Mouse (Mus musculus) liver, embryonic 13.5 days (tissue): ENCODE measurements around the gene Spryd3. TPM values are rescaled to one million over a fixed set of nuclear protein-coding genes. Genes with fewer than 3 reads are reported as not detected.

Experiments
- ATAC-seq: fragments of 200-750 bp; cut with Nextera tagmentation; 2 replicates; pipeline ENCODE4 v1.8.0; 2017; ENCODE audit warnings: low read depth, mild to moderate bottlenecking, moderate number of reproducible peaks, moderate library complexity
- DNase-seq: peaks from one replicate; pipeline ENCODE4 v3.0.0; 2022
- H3K27ac ChIP-seq: fragments of 300-500 bp; sonication (generic); 2 replicates; pipeline ENCODE4 v1.5.1; 2015; ENCODE audit warnings: moderate library complexity, mild to moderate bottlenecking, inconsistent platforms
- H3K27me3 ChIP-seq: fragments of 300-500 bp; sonication (generic); 2 replicates; pipeline ENCODE4 v1.6.1; 2015; ENCODE audit warnings: mild to moderate bottlenecking, inconsistent platforms
- H3K36me3 ChIP-seq: fragments of 300-500 bp; sonication (generic); 2 replicates; pipeline ENCODE4 v1.6.1; 2015; ENCODE audit warnings: mild to moderate bottlenecking, inconsistent platforms
- H3K4me1 ChIP-seq: fragments of 300-500 bp; sonication (generic); replicated peaks from 2 replicates; pipeline ENCODE4 v1.6.1; 2015; ENCODE audit warnings: inconsistent platforms
- H3K4me2 ChIP-seq: fragments of 300-500 bp; sonication (generic); 2 replicates; pipeline ENCODE4 v1.6.1; 2015; ENCODE audit warnings: inconsistent platforms, mild to moderate bottlenecking, moderate library complexity
- H3K4me3 ChIP-seq: fragments of 300-500 bp; sonication (generic); replicated peaks from 2 replicates; pipeline ENCODE4 v1.5.1; 2015; ENCODE audit warnings: mild to moderate bottlenecking, inconsistent platforms
- H3K9ac ChIP-seq: fragments of 300-500 bp; sonication (generic); 2 replicates; pipeline ENCODE4 v1.6.1; 2015; ENCODE audit warnings: mild to moderate bottlenecking, inconsistent platforms
- H3K9me3 ChIP-seq: fragments of 300-500 bp; sonication (generic); replicated peaks from 2 replicates; pipeline ENCODE4 v1.6.1; 2016; ENCODE audit warnings: inconsistent platforms
- WGBS: fragments of 180-500 bp; shearing (Covaris S2); methylation state at CpG from one replicate; pipeline ENCODE4 v1.1.7; 2015; ENCODE audit not compliant: insufficient replicate concordance; 5-methylcytosine and 5-hydroxymethylcytosine counted together
- polyA plus RNA-seq: library from polyadenylated mRNA; unstranded; fragments of >200 nt; fragmentation: Nextera tagmentation; extraction: Ambion mirVana; gene quantifications from 2 replicates; pipeline ENCODE4 v1.2.1, GENCODE M21; 2015

The Spryd3 gene
- polyA plus RNA-seq, 1 experiment from 2014 or later: 13.1 TPM

GRCm38 (mm10) chr15:102146089-102146488, 10.1 kb upstream of the Spryd3 start:
- Histone ChIP-seq H3K4me3 (no peak overlapping the region), H3K4me2 (no peak overlapping the region), H3K9me3 (no peaks in the 10 kb centered on the region), H3K9ac (no peak overlapping the region), H3K36me3 (no peaks in the 10 kb centered on the region), H3K27me3 (peaks cover 49% of the 10 kb centered on the region), H3K4me1 (peaks cover 59% of the 10 kb centered on the region), H3K27ac (no peak overlapping the region)
- WGBS: 50% methylated on average over 5 of the region's 5 CpGs
- no peak for ATAC-seq
- no peak for DNase-seq

DNA sequence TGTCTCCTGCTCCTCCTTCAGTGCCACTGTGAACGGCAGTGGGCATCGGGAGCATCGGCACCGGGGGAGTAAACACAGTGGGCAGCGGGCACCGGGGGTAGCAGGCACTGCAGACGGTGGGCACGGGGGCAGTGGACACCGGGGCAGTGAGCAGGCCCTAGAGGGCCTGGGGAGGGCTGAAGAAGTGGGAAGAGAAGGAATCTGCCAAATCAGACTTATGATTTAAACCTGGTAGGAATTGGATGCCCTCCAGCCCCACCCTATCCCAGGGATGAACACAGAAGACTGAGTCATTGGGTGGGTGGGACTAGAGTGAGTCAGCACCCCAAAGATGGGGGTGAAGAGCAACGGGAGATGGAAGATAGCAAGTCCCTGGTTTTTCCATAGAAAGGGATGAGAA, 9.3 kb upstream of the Spryd3 start:
- Histone ChIP-seq H3K36me3 (no peaks in the 10 kb centered on the region), H3K4me3 (no peak overlapping the region), H3K27ac (no peak overlapping the region), H3K9ac (no peak overlapping the region), H3K4me2 (no peak overlapping the region), H3K9me3 (no peaks in the 10 kb centered on the region), H3K4me1 (peaks cover 52% of the 10 kb centered on the region), H3K27me3 (peaks cover 51% of the 10 kb centered on the region)
- WGBS: 73% methylated on average over 10 of the region's 10 CpGs
- ATAC-seq (no peak), DNase-seq (no peak)

- 16% methylated on average over 19 of the region's 19 CpGs for WGBS
These were observed 8.7 kb upstream of the Spryd3 start for GRCm38 (mm10) chr15:102144726-102145125.

DNA sequence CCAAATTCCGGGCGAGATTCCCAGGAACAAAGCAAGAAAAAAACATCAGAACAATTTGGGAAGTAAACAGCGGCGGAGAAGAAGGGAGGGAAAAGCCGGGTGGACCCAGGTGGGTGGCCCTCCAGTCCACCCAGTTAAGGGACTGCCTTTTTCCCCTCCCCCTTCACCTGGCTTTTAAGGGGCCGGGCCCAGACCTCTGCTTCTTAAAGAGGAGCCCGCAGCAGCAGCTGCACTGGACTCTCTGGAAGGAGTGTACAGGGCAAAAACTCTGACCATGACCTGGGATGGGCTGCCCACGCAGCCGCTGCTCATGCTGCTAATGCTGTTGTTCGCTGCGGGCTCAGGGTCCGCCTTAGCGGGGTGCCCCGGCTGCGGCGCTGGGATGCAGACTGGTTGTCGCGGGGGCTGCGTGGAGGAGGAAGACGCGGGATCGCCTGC, 8.3 kb upstream of the Spryd3 start, which contains the start of gene Igfbp6:
Gene Igfbp6, plus strand, starts transcription at position 89 of the 438 bp plus-strand sequence.
- H3K27ac ChIP-seq: no peak within 1 kb of the TSS
- 17% methylated on average over 22 of the region's 22 CpGs for WGBS
- H3K4me1 ChIP-seq: peaks cover 41% of the 10 kb centered on the region
- peaks cover 55% of the 10 kb centered on the region for H3K27me3 ChIP-seq
- H3K4me3 ChIP-seq: peak within 1 kb of the TSS; percentile 29
- H3K9me3 ChIP-seq: no peaks in the 10 kb centered on the region
- peak within 1 kb of the TSS; percentile 47 for H3K4me2 ChIP-seq
- 0 out of 2 replicates have a peak, but pooled peaks have one; percentile 18 for ATAC-seq
- H3K9ac ChIP-seq: 0 out of 2 replicates have a peak within 1 kb of the TSS, but pooled peaks have one; percentile 15
- no peaks in the 10 kb centered on the region for H3K36me3 ChIP-seq
- no peak for DNase-seq

More at GRCm38 (mm10) chr15:102144726-102145125, 8.7 kb upstream of the Spryd3 start:
- no peak for DNase-seq
- H3K4me1 ChIP-seq: peaks cover 46% of the 10 kb centered on the region
- H3K9ac ChIP-seq: 0 out of 2 replicates have a peak overlapping the region, but pooled peaks have one; percentile 15
- peak overlapping the region; percentile 29 for H3K4me3 ChIP-seq
- H3K36me3 ChIP-seq: no peaks in the 10 kb centered on the region
- peak overlapping the region; percentile 47 for H3K4me2 ChIP-seq
- ATAC-seq: no peak
- peaks cover 51% of the 10 kb centered on the region for H3K27me3 ChIP-seq
- no peak overlapping the region for H3K27ac ChIP-seq
- no peaks in the 10 kb centered on the region for H3K9me3 ChIP-seq

DNA sequence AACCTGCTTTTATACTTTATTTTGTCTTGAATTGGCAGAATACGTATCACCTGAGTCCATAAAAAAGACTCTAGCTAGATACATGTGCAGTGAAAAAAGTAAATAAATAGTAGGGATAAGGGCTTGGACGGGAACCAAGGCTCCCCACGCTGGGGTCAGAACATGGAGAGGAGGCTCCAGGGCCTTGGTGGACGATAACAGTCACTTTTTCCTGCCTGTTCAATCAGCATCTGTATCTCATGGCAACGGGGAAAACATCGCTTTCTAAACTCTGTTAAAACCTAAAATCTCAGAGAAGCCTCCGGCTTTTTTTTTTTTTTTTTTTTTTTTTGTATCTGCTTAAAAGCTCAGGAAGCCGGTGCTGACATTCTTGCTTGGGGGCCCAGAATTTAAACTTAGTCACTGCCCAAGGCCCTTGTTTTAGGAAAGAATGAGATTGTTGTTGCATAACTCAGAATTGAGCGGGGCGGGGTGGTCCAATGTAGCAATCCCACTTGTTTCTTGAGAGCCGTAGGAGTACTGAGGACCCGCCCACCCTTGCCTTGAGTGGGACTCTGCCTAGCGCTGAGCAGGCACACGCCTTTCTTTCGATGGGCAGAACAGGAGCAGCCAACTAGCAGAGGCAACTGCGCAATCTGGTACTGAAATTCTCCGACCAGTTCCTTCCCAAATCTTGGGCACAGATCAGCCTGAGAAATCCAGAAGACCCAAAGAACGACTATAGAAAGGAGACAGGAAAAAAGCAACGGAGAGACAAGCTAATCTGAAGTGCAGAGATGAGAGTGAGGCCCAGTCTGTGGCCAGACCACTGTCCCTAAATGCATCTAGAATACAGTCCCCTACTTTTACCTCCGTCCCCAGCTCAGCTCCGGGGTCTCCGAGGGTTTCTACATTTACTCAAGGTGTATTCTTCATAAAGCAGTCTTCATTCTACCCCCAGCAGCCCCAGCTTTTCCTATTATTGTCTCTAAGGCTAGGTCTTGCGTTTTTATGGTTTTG, 7.2 kb upstream of the Spryd3 start:
- Histone ChIP-seq H3K27me3 (peaks cover 60% of the 10 kb centered on the region), H3K9me3 (no peaks in the 10 kb centered on the region), H3K4me3 (no peak overlapping the region), H3K27ac (no peak overlapping the region), H3K36me3 (no peaks in the 10 kb centered on the region), H3K9ac (no peak overlapping the region), H3K4me2 (no peak overlapping the region), H3K4me1 (peaks cover 34% of the 10 kb centered on the region)
- DNase-seq (no peak), ATAC-seq (no peak)
- 56% methylated on average over 23 of the region's 23 CpGs for WGBS

DNA sequence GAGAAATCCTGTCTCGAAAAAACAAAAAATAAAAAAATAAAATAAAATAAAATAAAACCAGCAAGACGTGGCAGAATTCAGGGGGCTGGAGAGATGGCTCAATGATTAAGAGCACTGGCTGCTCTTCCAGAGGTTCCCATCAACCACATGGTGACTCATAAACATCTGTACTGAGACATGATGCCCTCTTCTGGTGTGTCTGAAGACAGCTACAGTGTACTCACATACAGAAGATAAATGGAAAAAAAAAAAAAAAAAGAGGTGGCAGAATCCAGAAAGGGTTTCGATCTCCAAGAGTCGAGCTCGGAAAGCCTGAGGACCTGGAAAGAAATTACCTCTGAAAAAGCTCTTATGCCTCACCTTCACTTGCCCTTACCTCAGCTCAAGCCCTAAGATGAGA, 5.1 kb upstream of the Spryd3 start:
- no peaks in the 10 kb centered on the region for H3K36me3 ChIP-seq
- H3K9ac ChIP-seq: no peak overlapping the region
- ATAC-seq: no peak

DNA sequence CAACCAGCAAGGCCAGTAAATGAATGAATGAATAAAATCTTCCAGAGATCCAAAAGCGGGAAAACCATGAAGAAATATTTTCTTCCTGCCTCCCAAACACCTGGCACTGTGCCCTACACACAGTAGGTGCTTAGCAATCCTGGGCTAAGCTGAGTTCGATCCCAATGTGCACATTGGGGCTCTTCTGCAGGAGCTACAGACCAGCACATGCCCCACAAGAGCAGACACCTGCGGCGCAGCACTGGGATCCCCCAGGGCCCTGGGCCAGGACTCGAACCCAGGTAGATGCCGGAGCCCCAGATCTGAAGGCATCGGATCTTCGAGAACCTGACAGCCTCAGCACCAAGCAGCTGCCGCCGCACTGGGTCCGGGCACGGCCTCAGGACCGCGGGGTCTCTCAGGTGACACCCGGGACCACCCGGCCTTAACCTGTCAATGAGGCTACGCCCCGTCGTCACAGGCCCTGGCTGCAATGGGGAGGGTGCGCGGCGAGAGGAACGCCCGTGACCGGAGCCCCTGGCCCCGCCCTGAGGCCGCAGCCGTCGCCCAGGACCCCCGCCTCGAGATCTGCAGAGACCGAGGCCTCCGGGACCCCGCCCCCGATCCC, 409 bp downstream of the Spryd3 start:
- Histone ChIP-seq H3K9me3 (no peaks in the 10 kb centered on the region), H3K4me2 (peak overlapping the region; percentile 91), H3K4me1 (peaks cover 31% of the 10 kb centered on the region), H3K27me3 (peaks cover 9% of the 10 kb centered on the region; the same call in 1 of the 2 replicates), H3K36me3 (peaks cover 25% of the 10 kb centered on the region), H3K9ac (peak overlapping the region; percentile 87), H3K4me3 (peak overlapping the region; percentile 87), H3K27ac (peak overlapping the region; percentile 85)
- no peak for DNase-seq
- WGBS: 3% methylated on average over 35 of the region's 35 CpGs
- no peak for ATAC-seq

More for the DNA sequence above, 5.1 kb upstream of the Spryd3 start:
- WGBS: 74% methylated on average over 5 of the region's 5 CpGs
- Histone ChIP-seq H3K4me2 (no peak overlapping the region), H3K27ac (no peak overlapping the region), H3K27me3 (peaks cover 58% of the 10 kb centered on the region), H3K4me1 (peaks cover 30% of the 10 kb centered on the region), H3K4me3 (no peak overlapping the region), H3K9me3 (no peaks in the 10 kb centered on the region)
- DNase-seq: no peak

DNA sequence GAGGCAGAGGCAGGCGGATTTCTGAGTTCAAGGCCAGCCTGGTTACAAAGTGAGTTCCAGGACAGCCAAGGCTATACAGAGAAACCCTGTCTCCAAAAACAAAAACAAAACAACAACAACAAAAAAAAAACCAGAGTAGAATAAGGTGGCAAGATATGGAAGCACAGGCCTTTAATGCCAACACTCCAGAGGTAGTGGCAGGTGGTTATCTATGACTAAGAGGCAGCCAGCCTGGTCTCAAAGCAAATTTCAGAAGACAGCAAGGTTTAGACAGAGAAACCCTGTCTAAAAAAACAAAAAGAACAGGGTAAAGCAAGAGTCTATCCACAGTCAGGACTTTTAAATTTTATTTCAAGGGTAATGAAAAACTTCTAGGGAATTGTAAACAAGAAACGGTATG, 1.3 kb downstream of the Spryd3 start:
- Histone ChIP-seq H3K27ac (peak overlapping the region; percentile 85), H3K9me3 (no peaks in the 10 kb centered on the region), H3K4me1 (peaks cover 31% of the 10 kb centered on the region), H3K9ac (peak overlapping the region; percentile 87), H3K36me3 (peaks cover 34% of the 10 kb centered on the region), H3K4me3 (peak overlapping the region; percentile 87; the same call in 1 of the 2 replicates), H3K27me3 (peaks cover 9% of the 10 kb centered on the region; the same call in 1 of the 2 replicates), H3K4me2 (peak overlapping the region; percentile 91)
- DNase-seq (no peak), ATAC-seq (no peak)
- WGBS: 86% methylated on average over 2 of the region's 2 CpGs

GRCm38 (mm10) chr15:102133314-102133713, 2.7 kb downstream of the Spryd3 start:
- WGBS: 89% methylated on average over 9 of the region's 9 CpGs
- DNase-seq (no peak), ATAC-seq (no peak)
- Histone ChIP-seq H3K27ac (no peak overlapping the region), H3K4me1 (peaks cover 31% of the 10 kb centered on the region), H3K9ac (no peak overlapping the region), H3K4me2 (no peak overlapping the region), H3K36me3 (peaks cover 47% of the 10 kb centered on the region), H3K9me3 (no peaks in the 10 kb centered on the region), H3K4me3 (no peak overlapping the region), H3K27me3 (no peaks in the 10 kb centered on the region)

GRCm38 (mm10) chr15:102126303-102126702, 9.7 kb downstream of the Spryd3 start:
- H3K27ac ChIP-seq: no peak overlapping the region
- no peaks in the 10 kb centered on the region for H3K4me1 ChIP-seq
- peaks cover 79% of the 10 kb centered on the region for H3K36me3 ChIP-seq
- no peaks in the 10 kb centered on the region for H3K27me3 ChIP-seq
- H3K4me3 ChIP-seq: no peak overlapping the region
- no peaks in the 10 kb centered on the region for H3K9me3 ChIP-seq
- no peak overlapping the region for H3K4me2 ChIP-seq
- no peak for ATAC-seq
- 64% methylated on average over 2 of the region's 2 CpGs for WGBS
- no peak for DNase-seq
- H3K9ac ChIP-seq: no peak overlapping the region

GRCm38 (mm10) chr15:102120530-102120929, 15.5 kb downstream of the Spryd3 start:
- no peaks in the 10 kb centered on the region for H3K27me3 ChIP-seq
- H3K27ac ChIP-seq: no peak overlapping the region
- ATAC-seq (no peak), DNase-seq (no peak)
- no peak overlapping the region for H3K9ac ChIP-seq
- WGBS: 67% methylated on average over 5 of the region's 5 CpGs
- peaks cover 7% of the 10 kb centered on the region for H3K4me1 ChIP-seq
- no peak overlapping the region for H3K4me2 ChIP-seq
- H3K4me3 ChIP-seq: no peak overlapping the region
- no peaks in the 10 kb centered on the region for H3K9me3 ChIP-seq
- H3K36me3 ChIP-seq: peaks cover 78% of the 10 kb centered on the region
